Mouse (Mus musculus): ENCODE results near the gene Psma7.

The Psma7 gene

GRCm38 (mm10) chr2:180045283-180045682, 3.0 kb upstream of the Psma7 start:
- no peak for ATAC-seq (ENCODE audit: low TSS enrichment)

- ATAC-seq (ENCODE audit: low TSS enrichment) = peak; percentile 24
These were observed 754 bp upstream of the Psma7 start for GRCm38 (mm10) chr2:180042858-180043515.

GRCm38 (mm10) chr2:180041577-180042255, 517 bp downstream of the Psma7 start:
- peak; percentile 32 for ATAC-seq (ENCODE audit: low TSS enrichment)

- ATAC-seq (ENCODE audit: low TSS enrichment) = no peak
These were observed 1.8 kb downstream of the Psma7 start for GRCm38 (mm10) chr2:180040406-180040805.

GRCm38 (mm10) chr2:180034753-180035152, 7.5 kb downstream of the Psma7 start:
- no peak for ATAC-seq (ENCODE audit: low TSS enrichment)

GRCm38 (mm10) chr2:180033956-180034355, 8.3 kb downstream of the Psma7 start:
- no peak for ATAC-seq (ENCODE audit: low TSS enrichment)

- no peak for ATAC-seq (ENCODE audit: low TSS enrichment)
These were observed 9.3 kb downstream of the Psma7 start for GRCm38 (mm10) chr2:180032925-180033324.

- ATAC-seq (ENCODE audit: low TSS enrichment) = no peak
These were observed 11.0 kb downstream of the Psma7 start for GRCm38 (mm10) chr2:180031270-180031669.

GRCm38 (mm10) chr2:180027768-180028167, 14.5 kb downstream of the Psma7 start:
- ATAC-seq (ENCODE audit: low TSS enrichment) = no peak

- no peak for ATAC-seq (ENCODE audit: low TSS enrichment)
These were observed 16.4 kb downstream of the Psma7 start for GRCm38 (mm10) chr2:180025861-180026200.

GRCm38 (mm10) chr2:180025135-180025860, 16.9 kb downstream of the Psma7 start:
- ATAC-seq (ENCODE audit: low TSS enrichment) = peak; percentile 22

- peak; percentile 88 for ATAC-seq (ENCODE audit: low TSS enrichment)
These were observed 17.7 kb downstream of the Psma7 start, which contains the start of gene Lsm14b for GRCm38 (mm10) chr2:180024401-180025098. Gene Lsm14b (plus strand): TSS chr2:180024987.

- ATAC-seq (ENCODE audit: low TSS enrichment) = no peak
These were observed 19.5 kb downstream of the Psma7 start for GRCm38 (mm10) chr2:180022751-180023150.

GRCm38 (mm10) chr2:180020919-180021318, 21.3 kb downstream of the Psma7 start:
- no peak for ATAC-seq (ENCODE audit: low TSS enrichment)

- peak; percentile 47; the same call in 1 of the 2 replicates for ATAC-seq (ENCODE audit: low TSS enrichment)
These were observed 22.1 kb downstream of the Psma7 start for GRCm38 (mm10) chr2:180020091-180020661.

GRCm38 (mm10) chr2:180018573-180018972, 23.7 kb downstream of the Psma7 start:
- no peak for ATAC-seq (ENCODE audit: low TSS enrichment)

GRCm38 (mm10) chr2:180017632-180018031, 24.6 kb downstream of the Psma7 start:
- ATAC-seq (ENCODE audit: low TSS enrichment) = no peak

GRCm38 (mm10) chr2:180013686-180014085, 28.5 kb downstream of the Psma7 start:
- no peak for ATAC-seq (ENCODE audit: low TSS enrichment)

GRCm38 (mm10) chr2:180011370-180011769, 30.9 kb downstream of the Psma7 start:
- ATAC-seq (ENCODE audit: low TSS enrichment) = no peak

- ATAC-seq (ENCODE audit: low TSS enrichment) = no peak
These were observed 31.5 kb downstream of the Psma7 start for GRCm38 (mm10) chr2:180010686-180011085.

GRCm38 (mm10) chr2:180006352-180007017, 35.7 kb downstream of the Psma7 start:
- no peak for ATAC-seq (ENCODE audit: low TSS enrichment)

All from frontal cortex, adult (tissue).